Mouse (Mus musculus) MEL (cell line): ENCODE results near the gene Aff3. TPM values are rescaled to one million over a fixed set of nuclear protein-coding genes. Genes with fewer than 3 reads are reported as not detected.

Experiments
- DNase-seq: peaks from one replicate; pipeline ENCODE4 v3.0.0; 2011; ENCODE audit warnings: low read depth, low spot score
- H3K27ac ChIP-seq: 2 replicates; pipeline ENCODE4 v1.5.1; 2012; ENCODE audit warnings: low read depth, mild to moderate bottlenecking, control low read depth, low read length, moderate library complexity; ENCODE audit not compliant: control insufficient read depth
- H3K27me3 ChIP-seq, 2 experiments: fragments of 150-350 bp in 1 of 2; sonication (generic) in 1 of 2; 2 replicates each; pipeline ENCODE4 v1.6.1; 2012; ENCODE audit warnings: low read length in 2 of 2, mild to moderate bottlenecking in 2 of 2, improper control_type of control experiment in 1 of 2, moderate library complexity in 1 of 2; ENCODE audit not compliant: insufficient read depth in 2 of 2, control insufficient read depth in 1 of 2
- H3K36me3 ChIP-seq, 2 experiments: 2 replicates each; pipeline ENCODE4 v1.6.1; 2012 to 2014; ENCODE audit warnings: low read length in 2 of 2, improper control_type of control experiment in 1 of 2, inconsistent platforms in 1 of 2, mild to moderate bottlenecking in 1 of 2; ENCODE audit not compliant: insufficient read depth in 2 of 2, control insufficient read depth in 1 of 2
- H3K4me1 ChIP-seq, 2 experiments: fragments of 150-350 bp in 1 of 2; sonication (generic) in 1 of 2; 2 replicates each; pipeline ENCODE4 v1.6.1; 2012; ENCODE audit warnings: low read length in 2 of 2, improper control_type of control experiment in 1 of 2, mild to moderate bottlenecking in 1 of 2; ENCODE audit not compliant: insufficient read depth in 2 of 2, control insufficient read depth in 1 of 2
- H3K4me3 ChIP-seq, 2 experiments: fragments of 150-350 bp in 1 of 2; sonication (generic) in 1 of 2; 2 replicates each; pipeline ENCODE4 v1.5.1; 2012; ENCODE audit warnings: low read depth in 2 of 2, low read length in 2 of 2, mild to moderate bottlenecking in 2 of 2, moderate library complexity in 2 of 2, control low read depth in 1 of 2, improper control_type of control experiment in 1 of 2; ENCODE audit not compliant: control insufficient read depth in 1 of 2, insufficient read depth in 1 of 2
- H3K79me2 ChIP-seq: 2 replicates; pipeline ENCODE4 v1.6.1; 2012; ENCODE audit warnings: mild to moderate bottlenecking, low read length, moderate library complexity; ENCODE audit not compliant: control insufficient read depth, poor library complexity, insufficient read depth
- H3K9ac ChIP-seq: 2 replicates; pipeline ENCODE4 v1.6.1; 2012; ENCODE audit warnings: low read depth, mild to moderate bottlenecking, control low read depth, low read length, moderate library complexity; ENCODE audit not compliant: control insufficient read depth, poor library complexity, severe bottlenecking
- H3K9me3 ChIP-seq: fragments of 150-350 bp; sonication (generic); replicated peaks from 2 replicates; pipeline ENCODE4 v1.6.1; 2012; ENCODE audit warnings: mild to moderate bottlenecking, low read length, improper control_type of control experiment, moderate library complexity; ENCODE audit not compliant: insufficient read depth
- CHD2 ChIP-seq: IDR thresholded peaks from 2 replicates; pipeline ENCODE4 v1.6.1; 2011; ENCODE audit warnings: low read length, improper control_type of control experiment
- CTCF ChIP-seq, 3 experiments: IDR thresholded peaks in 2 of 3; conservative IDR thresholded peaks in 1 of 3; 2 replicates each; pipeline ENCODE4 v1.5.1; 2011 to 2012; ENCODE audit warnings: low read length in 3 of 3, low read depth in 2 of 3, mild to moderate bottlenecking in 2 of 3, improper control_type of control experiment in 1 of 3, inconsistent platforms in 1 of 3, mixed read lengths in 1 of 3, moderate library complexity in 1 of 3; ENCODE audit not compliant: control insufficient read depth in 1 of 3, insufficient read depth in 1 of 3, poor library complexity in 1 of 3, severe bottlenecking in 1 of 3
- E2F4 ChIP-seq: IDR thresholded peaks from 2 replicates; pipeline ENCODE4 v1.6.1; 2011; ENCODE audit warnings: low read depth, low read length, improper control_type of control experiment, borderline replicate concordance
- EP300 ChIP-seq, 2 experiments: IDR thresholded peaks; 2 replicates each; pipeline ENCODE4 v1.6.1; 2011; ENCODE audit warnings: improper control_type of control experiment in 2 of 2, low read length in 2 of 2, low read depth in 1 of 2, mild to moderate bottlenecking in 1 of 2
- ETS1 ChIP-seq: IDR thresholded peaks from 2 replicates; pipeline ENCODE4 v1.6.1; 2012; ENCODE audit warnings: low read depth, mild to moderate bottlenecking, inconsistent platforms, low read length, improper control_type of control experiment, moderate library complexity
- HCFC1 ChIP-seq: IDR thresholded peaks from 2 replicates; pipeline ENCODE4 v1.6.1; 2012; ENCODE audit warnings: low read depth, mild to moderate bottlenecking, inconsistent platforms, low read length, improper control_type of control experiment, moderate library complexity
- MAZ ChIP-seq: IDR thresholded peaks from 2 replicates; pipeline ENCODE4 v1.6.1; 2012; ENCODE audit warnings: low read depth, mild to moderate bottlenecking, inconsistent platforms, low read length, improper control_type of control experiment
- MEF2A ChIP-seq: IDR thresholded peaks from 2 replicates; pipeline ENCODE4 v1.6.1; 2014; ENCODE audit warnings: low read depth, mild to moderate bottlenecking, inconsistent platforms, low read length, improper control_type of control experiment; ENCODE audit not compliant: poor library complexity, insufficient replicate concordance, severe bottlenecking; ENCODE audit errors: extremely low read depth
- MYB ChIP-seq: IDR thresholded peaks from 2 replicates; pipeline ENCODE4 v1.6.1; 2011; ENCODE audit warnings: mild to moderate bottlenecking, low read depth, low read length, improper control_type of control experiment
- MYC ChIP-seq: IDR thresholded peaks from 2 replicates; pipeline ENCODE4 v1.6.1; 2011; ENCODE audit warnings: low read depth, mild to moderate bottlenecking, low read length, improper control_type of control experiment, moderate library complexity
- NELFE ChIP-seq: IDR thresholded peaks from 2 replicates; pipeline ENCODE4 v1.6.1; 2011; ENCODE audit warnings: low read depth, low read length, improper control_type of control experiment
- POLR2AphosphoS2 ChIP-seq: IDR thresholded peaks from 2 replicates; pipeline ENCODE4 v1.6.1; 2011; ENCODE audit warnings: low read length, improper control_type of control experiment
- POLR2AphosphoS5 ChIP-seq: IDR thresholded peaks from 2 replicates; pipeline ENCODE4 v1.6.1; 2012; ENCODE audit warnings: low read depth, borderline replicate concordance, mild to moderate bottlenecking, inconsistent platforms, low read length, moderate library complexity, mixed read lengths
- RCOR1 ChIP-seq: IDR thresholded peaks from 2 replicates; pipeline ENCODE4 v1.6.1; 2012; ENCODE audit warnings: low read depth, mild to moderate bottlenecking, inconsistent platforms, low read length, improper control_type of control experiment
- SMC3 ChIP-seq: IDR thresholded peaks from 2 replicates; pipeline ENCODE4 v1.6.1; 2011; ENCODE audit warnings: low read depth, low read length, improper control_type of control experiment
- TCF12 ChIP-seq: IDR thresholded peaks from 2 replicates; pipeline ENCODE4 v1.6.1; 2014; ENCODE audit warnings: low read depth, mild to moderate bottlenecking, inconsistent platforms, low read length, improper control_type of control experiment, moderate library complexity
- UBTF ChIP-seq: IDR thresholded peaks from 2 replicates; pipeline ENCODE4 v1.6.1; 2012; ENCODE audit warnings: low read depth, mild to moderate bottlenecking, inconsistent platforms, low read length, improper control_type of control experiment, moderate library complexity, borderline replicate concordance; ENCODE audit not compliant: insufficient read depth
- USF1 ChIP-seq: IDR thresholded peaks from 2 replicates; pipeline ENCODE4 v1.6.1; 2014; ENCODE audit warnings: low read depth, mild to moderate bottlenecking, inconsistent platforms, low read length, improper control_type of control experiment, moderate library complexity
- ZKSCAN1 ChIP-seq: IDR thresholded peaks from 2 replicates; pipeline ENCODE4 v1.6.1; 2012; ENCODE audit warnings: low read depth, mild to moderate bottlenecking, inconsistent platforms, low read length, improper control_type of control experiment, moderate library complexity
- ZMIZ1 ChIP-seq: IDR thresholded peaks from 2 replicates; pipeline ENCODE4 v1.6.1; 2012; ENCODE audit warnings: low read depth, mild to moderate bottlenecking, inconsistent platforms, low read length, improper control_type of control experiment, moderate library complexity
- polyA plus RNA-seq, 2 experiments: library from polyadenylated mRNA; stranded (reverse) in 1 of 2; unstranded in 1 of 2; fragments of >175 nt in 1 of 2; fragments of >200 nt in 1 of 2; gene quantifications; 2 replicates each; pipeline versions ENCODE4 v1.2.1 to v1.2.4; 2012; ENCODE audit warnings: low replicate concordance in 2 of 2, low read depth in 1 of 2; ENCODE audit not compliant: insufficient read length in 2 of 2, insufficient read depth in 1 of 2, missing spikeins in 1 of 2
- total RNA-seq: library from RNA; depleted of rRNA; stranded (reverse); fragments of 300-350 nt; gene quantifications from 2 replicates; pipeline ENCODE4 v1.2.3, GENCODE M21; 2012

Gene Aff3
- total and polyA plus RNA-seq, 3 experiments: 18.5 to 41.1 (median 25.4) TPM

- H3K27me3 ChIP-seq: no peaks in the 10 kb centered on the region
- no peak overlapping the region for H3K4me3 ChIP-seq
- no peak for TF ChIP-seq USF1
- no peak for TF ChIP-seq HCFC1
- no peak for TF ChIP-seq EP300 (IDR thresholded peaks at IDR 0.05; ENCODE audit: low read depth in 1 of 2, low read length in 2 of 2)
- TF ChIP-seq POLR2AphosphoS2: no peak
- TF ChIP-seq NELFE: no peak
- TF ChIP-seq UBTF: no peak
- TF ChIP-seq TCF12: no peak
- TF ChIP-seq ZKSCAN1: no peak
- no peak for TF ChIP-seq CTCF (IDR thresholded peaks at IDR 0.05 in 2 of 3, conservative IDR thresholded peaks at IDR 0.05 in 1 of 3; ENCODE audit: control insufficient read depth in 1 of 3, insufficient read depth in 1 of 3, low read depth in 2 of 3, low read length in 3 of 3, poor library complexity in 1 of 3, severe bottlenecking in 1 of 3)
- no peak for TF ChIP-seq MEF2A
- TF ChIP-seq POLR2AphosphoS5: no peak
- TF ChIP-seq RCOR1: no peak
- no peak for TF ChIP-seq ETS1
- no peak for TF ChIP-seq CHD2
- no peaks in the 10 kb centered on the region for H3K79me2 ChIP-seq
- no peaks in the 10 kb centered on the region for H3K9me3 ChIP-seq
- no peak overlapping the region for H3K27ac ChIP-seq
- H3K4me1 ChIP-seq: peaks cover 4% of the 10 kb centered on the region in 2 experiments; a peak in 3 of 4 replicates
- no peak overlapping the region for H3K9ac ChIP-seq
- no peak for DNase-seq
- H3K36me3 ChIP-seq: peaks cover 0 to 2% of the 10 kb centered on the region in 2 experiments; a peak in 2 of 4 replicates
These were observed 274.4 kb downstream of the Aff3 start for GRCm38 (mm10) chr1:38390235-38390885.

- peaks cover 0 to 4% of the 10 kb centered on the region in 2 experiments; a peak in 2 of 4 replicates for H3K36me3 ChIP-seq
- no peak overlapping the region for H3K27ac ChIP-seq
- no peak for DNase-seq
- no peak overlapping the region for H3K4me3 ChIP-seq
- H3K9me3 ChIP-seq: no peaks in the 10 kb centered on the region
- no peak overlapping the region for H3K9ac ChIP-seq
- no peaks in the 10 kb centered on the region for H3K27me3 ChIP-seq
- peaks cover 7 to 11% of the 10 kb centered on the region in 2 experiments for H3K4me1 ChIP-seq
- no peak for TF ChIP-seq E2F4
- no peak for TF ChIP-seq MAZ
- no peak for TF ChIP-seq ZMIZ1
- TF ChIP-seq MYB: no peak
- no peak for TF ChIP-seq ZKSCAN1
- TF ChIP-seq POLR2AphosphoS5: no peak
- no peak for TF ChIP-seq POLR2AphosphoS2
- TF ChIP-seq NELFE: no peak
- TF ChIP-seq CHD2: no peak
- no peak for TF ChIP-seq SMC3
- no peak for TF ChIP-seq MYC
- H3K79me2 ChIP-seq: no peaks in the 10 kb centered on the region
These were observed 275.2 kb downstream of the Aff3 start for GRCm38 (mm10) chr1:38389576-38389975.
